Mouse (Mus musculus) midbrain, embryonic 11.5 days (tissue): ENCODE measurements around the gene Stk24. TPM values are rescaled to one million over a fixed set of nuclear protein-coding genes. Genes with fewer than 3 reads are reported as not detected.

Experiments
- ATAC-seq: fragments of 200-750 bp; cut with Nextera tagmentation; 2 replicates; pipeline ENCODE4 v1.8.0; 2017; ENCODE audit warnings: moderate TSS enrichment, moderate library complexity; ENCODE audit not compliant: low FRiP score
- DNase-seq: peaks from one replicate; pipeline ENCODE4 v3.0.0; 2015; ENCODE audit warnings: low spot score; ENCODE audit errors: missing footprints
- H3K27ac ChIP-seq: fragments of 300-500 bp; sonication (generic); 2 replicates; pipeline ENCODE4 v1.5.1; 2014; ENCODE audit warnings: low read depth, low read length
- H3K27me3 ChIP-seq: fragments of 300-500 bp; sonication (generic); 2 replicates; pipeline ENCODE4 v1.6.1; 2014; ENCODE audit warnings: mild to moderate bottlenecking, low read length, moderate library complexity, mixed read lengths; ENCODE audit not compliant: control insufficient read depth, insufficient read depth
- H3K36me3 ChIP-seq: fragments of 300-500 bp; sonication (generic); 2 replicates; pipeline ENCODE4 v1.6.1; 2014; ENCODE audit warnings: mild to moderate bottlenecking, low read length, moderate library complexity, mixed read lengths; ENCODE audit not compliant: control insufficient read depth, insufficient read depth
- H3K4me1 ChIP-seq: fragments of 300-500 bp; sonication (generic); 2 replicates; pipeline ENCODE4 v1.6.1; 2014; ENCODE audit warnings: low read length; ENCODE audit not compliant: control insufficient read depth, insufficient read depth
- H3K4me2 ChIP-seq: fragments of 300-500 bp; sonication (generic); 2 replicates; pipeline ENCODE4 v1.6.1; 2014; ENCODE audit warnings: mild to moderate bottlenecking, moderate library complexity
- H3K4me3 ChIP-seq: fragments of 300-500 bp; sonication (generic); 2 replicates; pipeline ENCODE4 v1.5.1; 2014; ENCODE audit warnings: low read depth, low read length
- H3K9ac ChIP-seq: fragments of 300-500 bp; sonication (generic); 2 replicates; pipeline ENCODE4 v1.6.1; 2014; ENCODE audit warnings: low read length
- H3K9me3 ChIP-seq: fragments of 300-500 bp; sonication (generic); 2 replicates; pipeline ENCODE4 v1.6.1; 2016; ENCODE audit warnings: low read length; ENCODE audit not compliant: control insufficient read depth
- WGBS: fragments of 180-500 bp; shearing (Covaris S2); extraction: QIAGEN DNeasy Blood & Tissue Kit; methylation state at CpG from one replicate; pipeline ENCODE4 v1.1.7; 2014; 5-methylcytosine and 5-hydroxymethylcytosine counted together
- polyA plus RNA-seq: library from polyadenylated mRNA; unstranded; fragments of >200 nt; fragmentation: Nextera tagmentation; extraction: Ambion mirVana; gene quantifications from 2 replicates; pipeline ENCODE4 v1.2.1, GENCODE M21; 2014

Stk24 gene
- polyA plus RNA-seq, 1 experiment from 2014 or later: 43.5 TPM

DNA sequence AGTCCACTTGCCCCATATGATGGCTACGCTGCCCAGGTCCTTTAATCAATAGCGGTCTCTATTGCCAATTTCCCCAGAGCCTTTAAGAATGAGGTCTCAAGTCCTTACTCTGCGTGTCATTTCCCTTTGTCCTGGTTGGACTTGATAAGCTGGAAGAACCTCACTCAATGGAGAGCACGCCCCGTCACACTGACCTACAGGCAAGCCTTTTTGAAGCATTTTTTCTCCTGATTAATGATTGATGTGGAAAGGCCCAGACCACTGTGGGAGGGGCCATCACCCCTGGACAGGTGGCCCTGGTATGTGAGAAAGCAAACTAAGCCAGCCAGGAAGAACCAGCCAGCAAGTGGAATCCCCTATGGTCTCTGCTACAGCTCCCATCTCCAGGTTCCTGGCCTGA lies 81.3 kb downstream of the Stk24 start:
- WGBS: 90% methylated on average over 5 of the region's 5 CpGs
- DNase-seq: no peak
- Histone ChIP-seq H3K36me3 (0 out of 2 replicates have a peak, but pooled peaks cover 2% of the 10 kb centered on the region), H3K9ac (no peak overlapping the region), H3K4me3 (no peak overlapping the region), H3K4me2 (no peak overlapping the region), H3K27ac (no peak overlapping the region), H3K9me3 (no peaks in the 10 kb centered on the region), H3K27me3 (no peaks in the 10 kb centered on the region), H3K4me1 (no peaks in the 10 kb centered on the region)
- ATAC-seq: no peak

GRCm38 (mm10) chr14:121297103-121297502 lies 82.7 kb downstream of the Stk24 start:
- Histone ChIP-seq H3K4me1 (no peaks in the 10 kb centered on the region), H3K36me3 (peaks cover 2% of the 10 kb centered on the region; the same call in 1 of the 2 replicates), H3K4me3 (no peak overlapping the region), H3K27me3 (no peaks in the 10 kb centered on the region), H3K9me3 (no peaks in the 10 kb centered on the region), H3K4me2 (no peak overlapping the region), H3K9ac (no peak overlapping the region), H3K27ac (no peak overlapping the region)
- WGBS: 95% methylated on average over 6 of the region's 6 CpGs
- ATAC-seq (no peak), DNase-seq (no peak)

DNA sequence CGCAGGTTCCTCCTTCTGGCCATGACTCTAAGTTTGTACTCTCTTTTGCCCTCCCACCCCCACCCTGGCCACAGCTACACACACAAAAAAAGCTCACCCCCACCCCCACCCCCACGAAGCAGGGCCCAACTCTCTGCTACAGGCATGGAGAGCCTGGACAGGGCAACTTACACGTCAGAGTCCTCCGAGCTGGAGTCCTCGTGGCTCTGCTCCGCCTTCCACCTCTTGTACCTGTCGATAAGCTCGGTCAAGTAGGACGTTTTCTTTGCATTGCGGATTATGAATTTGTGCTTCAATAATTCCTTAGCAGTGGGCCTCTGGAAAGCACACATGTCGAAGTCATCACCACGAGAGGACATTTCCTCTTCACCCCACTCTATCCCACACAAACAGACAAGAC lies 85.3 kb downstream of the Stk24 start:
- Histone ChIP-seq H3K9me3 (no peaks in the 10 kb centered on the region), H3K4me2 (no peak overlapping the region), H3K27ac (no peak overlapping the region), H3K4me3 (no peak overlapping the region), H3K27me3 (no peaks in the 10 kb centered on the region), H3K9ac (no peak overlapping the region), H3K4me1 (no peaks in the 10 kb centered on the region), H3K36me3 (peaks cover 11% of the 10 kb centered on the region; the same call in 1 of the 2 replicates)
- 84% methylated on average over 12 of the region's 12 CpGs for WGBS
- DNase-seq (no peak), ATAC-seq (no peak)

- DNase-seq (no peak), ATAC-seq (no peak)
- no peaks in the 10 kb centered on the region for H3K9me3 ChIP-seq
- H3K9ac ChIP-seq: no peak overlapping the region
- WGBS: 90% methylated on average over 3 of the region's 3 CpGs
- H3K36me3 ChIP-seq: peaks cover 15% of the 10 kb centered on the region
- H3K4me1 ChIP-seq: no peaks in the 10 kb centered on the region
- no peak overlapping the region for H3K4me2 ChIP-seq
- no peak overlapping the region for H3K27ac ChIP-seq
- no peaks in the 10 kb centered on the region for H3K27me3 ChIP-seq
- H3K4me3 ChIP-seq: no peak overlapping the region
Measured at GRCm38 (mm10) chr14:121292391-121292790, 87.4 kb downstream of the Stk24 start.

DNA sequence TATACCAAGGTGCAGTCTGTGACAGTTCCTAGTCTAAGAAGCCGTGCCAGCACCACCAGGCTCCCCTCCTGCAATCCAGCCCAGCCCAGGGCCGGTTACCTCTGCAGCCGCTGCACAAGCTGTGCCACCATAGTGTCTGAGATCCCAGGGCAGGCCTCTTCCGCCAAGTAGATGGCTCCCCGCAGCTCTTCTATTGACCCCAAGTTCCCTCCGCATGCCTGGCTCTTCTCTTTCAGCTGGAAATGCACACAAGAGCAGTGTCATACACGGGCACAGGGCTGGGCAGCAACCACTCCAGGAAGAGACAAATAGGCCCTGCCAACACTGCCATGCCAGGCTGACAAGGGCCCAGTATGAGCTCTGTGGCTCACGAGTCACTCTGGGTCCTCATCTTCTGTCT lies 87.9 kb downstream of the Stk24 start:
- ATAC-seq (no peak), DNase-seq (no peak)
- H3K27me3 ChIP-seq: no peaks in the 10 kb centered on the region
- peaks cover 13% of the 10 kb centered on the region for H3K36me3 ChIP-seq
- H3K4me2 ChIP-seq: no peak overlapping the region
- no peak overlapping the region for H3K9ac ChIP-seq
- no peak overlapping the region for H3K27ac ChIP-seq
- H3K4me1 ChIP-seq: no peaks in the 10 kb centered on the region
- H3K4me3 ChIP-seq: no peak overlapping the region
- 91% methylated on average over 8 of the region's 8 CpGs for WGBS
- H3K9me3 ChIP-seq: no peaks in the 10 kb centered on the region

DNA sequence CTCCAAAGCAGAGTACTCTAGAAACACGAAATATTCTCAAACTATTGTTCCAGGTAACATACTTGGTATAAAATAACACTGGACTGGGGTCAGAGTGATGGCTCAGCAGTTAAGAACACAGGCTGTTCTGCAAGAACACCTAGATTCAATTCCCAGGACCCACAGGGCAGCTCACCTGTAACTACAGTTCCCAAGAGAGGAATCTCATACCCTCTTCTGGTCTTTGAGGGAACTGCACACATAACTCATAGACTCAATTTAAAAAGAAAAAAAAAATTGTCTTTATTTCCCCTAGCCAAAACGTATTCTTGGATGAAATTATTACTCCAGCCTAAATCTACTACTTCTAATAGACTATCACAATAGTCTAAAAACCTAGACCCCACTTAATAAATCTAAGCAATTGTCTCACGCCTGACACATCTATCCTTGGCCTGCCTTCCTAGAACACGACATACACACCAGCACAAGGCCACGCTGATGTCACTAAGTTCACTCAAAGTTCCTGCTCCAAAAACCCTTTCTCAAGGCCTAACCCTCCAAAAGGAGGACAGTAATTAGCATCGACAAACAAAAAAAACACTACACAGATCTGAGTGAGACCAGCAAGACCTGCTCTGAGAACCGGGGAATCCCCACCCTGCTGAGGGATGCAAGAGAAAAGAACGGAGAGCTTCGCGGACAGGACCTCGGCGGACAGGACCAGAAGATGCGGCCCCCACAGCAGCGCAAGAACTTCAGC lies 94.3 kb downstream of the Stk24 start:
- Histone ChIP-seq H3K4me3 (no peak overlapping the region), H3K4me2 (no peak overlapping the region), H3K36me3 (peaks cover 8% of the 10 kb centered on the region), H3K9me3 (no peaks in the 10 kb centered on the region), H3K27ac (no peak overlapping the region), H3K27me3 (no peaks in the 10 kb centered on the region), H3K9ac (no peak overlapping the region), H3K4me1 (no peaks in the 10 kb centered on the region)
- ATAC-seq (no peak), DNase-seq (no peak)
- WGBS: 95% methylated on average over 14 of the region's 14 CpGs

DNA sequence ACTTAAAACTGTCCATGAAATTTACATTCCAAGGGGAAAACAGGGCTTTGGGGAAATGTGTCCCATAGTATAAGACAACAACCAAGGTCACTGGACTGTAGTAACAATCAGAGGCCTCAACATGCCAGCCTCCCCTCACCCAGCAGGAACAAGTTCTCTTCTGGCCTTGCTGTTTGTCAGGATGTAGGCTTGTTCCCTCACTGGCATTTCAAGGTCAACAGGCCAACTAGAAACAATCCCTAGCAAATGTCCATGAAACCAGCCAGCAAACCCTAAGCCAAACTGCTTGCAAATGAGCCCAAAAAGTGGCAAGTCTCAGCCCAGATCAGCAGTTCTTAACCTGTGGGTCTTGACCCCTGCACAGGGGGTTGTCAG lies 98.5 kb downstream of the Stk24 start:
- no peak overlapping the region for H3K27ac ChIP-seq
- DNase-seq (no peak), ATAC-seq (no peak)
- 0 out of 2 replicates have a peak, but pooled peaks cover 3% of the 10 kb centered on the region for H3K36me3 ChIP-seq
- H3K9ac ChIP-seq: no peak overlapping the region
- H3K4me3 ChIP-seq: no peak overlapping the region
- H3K9me3 ChIP-seq: no peaks in the 10 kb centered on the region
- no peak overlapping the region for H3K4me2 ChIP-seq
- H3K4me1 ChIP-seq: no peaks in the 10 kb centered on the region
- H3K27me3 ChIP-seq: no peaks in the 10 kb centered on the region

- Histone ChIP-seq H3K4me2 (no peak overlapping the region), H3K9me3 (no peaks in the 10 kb centered on the region), H3K27me3 (no peaks in the 10 kb centered on the region), H3K4me1 (no peaks in the 10 kb centered on the region), H3K27ac (no peak overlapping the region), H3K9ac (no peak overlapping the region), H3K4me3 (no peak overlapping the region), H3K36me3 (0 out of 2 replicates have a peak, but pooled peaks cover 3% of the 10 kb centered on the region)
- DNase-seq (no peak), ATAC-seq (no peak)
- 90% methylated on average over 16 of the region's 16 CpGs for WGBS
Measured at GRCm38 (mm10) chr14:121280601-121281335, 99.0 kb downstream of the Stk24 start.

DNA sequence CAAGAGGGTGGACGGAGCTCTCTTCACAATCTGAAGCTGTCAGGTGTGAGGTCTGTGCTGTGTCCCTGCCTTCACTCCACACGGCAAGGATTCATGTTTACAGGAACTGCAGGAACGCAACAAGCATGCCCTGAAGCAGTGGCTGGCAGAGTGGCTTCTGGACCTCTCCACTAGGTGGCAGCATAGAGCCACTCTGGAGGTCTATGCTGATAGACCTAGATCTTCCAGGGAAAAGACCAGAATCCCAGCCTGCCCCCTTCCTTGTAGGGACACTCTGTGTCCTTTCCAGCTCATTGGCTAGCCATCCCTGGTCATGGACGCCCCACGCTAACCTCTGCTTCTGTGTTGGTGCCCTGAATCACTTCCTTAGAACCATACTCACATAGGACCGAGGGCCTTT lies 100.7 kb downstream of the Stk24 start:
- no peak overlapping the region for H3K27ac ChIP-seq
- H3K27me3 ChIP-seq: no peaks in the 10 kb centered on the region
- 0 out of 2 replicates have a peak, but pooled peaks cover 3% of the 10 kb centered on the region for H3K36me3 ChIP-seq
- H3K9me3 ChIP-seq: no peaks in the 10 kb centered on the region
- H3K9ac ChIP-seq: no peak overlapping the region
- DNase-seq: peak; percentile 98
- ATAC-seq: peak; percentile 79
- no peak overlapping the region for H3K4me3 ChIP-seq
- H3K4me2 ChIP-seq: no peak overlapping the region
- 35% methylated on average over 6 of the region's 6 CpGs for WGBS
- no peaks in the 10 kb centered on the region for H3K4me1 ChIP-seq
